In the genomic region with DNA sequence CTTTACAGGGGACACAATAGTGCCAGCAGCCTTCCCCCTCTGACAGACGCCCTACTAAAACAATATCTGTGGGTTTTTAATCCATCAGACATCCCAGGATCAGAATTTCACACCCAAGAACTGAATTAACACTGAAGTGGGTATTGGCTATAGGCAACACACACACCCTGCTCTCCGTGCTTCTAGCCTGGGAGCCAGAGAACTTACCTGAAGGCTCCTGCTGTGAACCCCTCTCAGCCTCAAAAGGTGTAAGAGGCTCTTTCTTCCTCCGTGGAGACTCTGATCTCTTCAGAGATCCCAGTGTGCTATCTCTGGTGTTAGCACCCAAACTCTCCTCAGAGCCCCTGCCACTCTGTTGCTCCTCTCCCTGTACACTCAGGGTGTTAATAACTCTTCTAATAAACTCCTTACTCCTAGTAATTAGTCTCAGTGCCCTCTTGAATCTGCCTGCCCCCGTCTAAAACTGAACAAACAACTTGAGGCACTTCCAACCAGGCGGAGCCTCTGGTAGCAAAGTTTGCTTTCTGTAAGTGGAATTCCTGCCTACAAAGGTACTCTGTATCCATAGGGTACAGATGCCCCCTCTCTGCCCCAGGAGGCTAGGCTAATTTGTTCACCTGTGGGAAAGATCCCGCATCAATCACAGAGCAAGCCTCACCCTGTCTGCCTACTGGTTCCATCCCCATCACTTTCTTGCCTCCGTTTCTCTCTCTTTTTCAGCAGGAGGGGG, we compare ENCODE assay signal across 27 mouse cellular contexts.
DNase-seq lines count a peak whose midpoint lies in the region; ATAC-seq and TF ChIP-seq lines count a peak whose summit lies in the region.
"Had no signal": no experiment of that assay in that cellular context is flagged by ENCODE, and none has a peak within 500 bp of the region (broad histone marks: within the 10 kb centered on the region; RNA-seq: fewer than 3 reads in every experiment).

No protein-coding gene starts in this region.

- WGBS in lung, embryonic 14.5 days, result 40% methylated on average over 7 of the region's 7 CpGs
- WGBS in lung, postnatal 0 days, result 36% methylated on average over 7 of the region's 7 CpGs
- 65% methylated on average over 7 of the region's 7 CpGs for WGBS in forebrain, embryonic 12.5 days

- TF ChIP-seq CTCF in lung, embryonic 14.5 days (IDR thresholded peaks at IDR 0.05; ENCODE audit: low read depth), result peak; percentile 6; the same call in 1 of the 2 replicates
- no peak for TF ChIP-seq CTCF in lung, postnatal 0 days (IDR thresholded peaks at IDR 0.05)

- peak; percentile 31 to 34 for DNase-seq in lung, adult 18-20 months
- no peak for DNase-seq in lung, postnatal 14 days
- peak; percentile 56 for DNase-seq in lung, embryonic 14.5 days
- peak; percentile 61 for DNase-seq in lung, postnatal 0 days (ENCODE audit: low spot score)
- DNase-seq in lung, postnatal 36 days, result peak; percentile 28
- DNase-seq in spleen, postnatal 10 days (ENCODE audit: low spot score in 2 of 2), result no peak
- DNase-seq in left cerebral cortex, postnatal 10 days (ENCODE audit: extremely low spot score in 1 of 2, low spot score in 2 of 2), result no peak
- DNase-seq: adrenal gland, adult 2 months; adrenal gland, postnatal 14 days; B cell, adult 2 months; cerebellum, adult 11 months; cerebellum, adult 2 months; cerebellum, postnatal 10 days; cerebellum, postnatal 36 days; embryo, embryonic 11 days; gastrocnemius, postnatal 10 days; gastrocnemius, postnatal 36 days; heart, adult 2 months had no signal

- no peak for TF ChIP-seq EP300 in lung, postnatal 0 days (IDR thresholded peaks at IDR 0.05)

- no peaks in the 10 kb centered on the region for H3K4me1 ChIP-seq in lung, embryonic 14.5 days (ENCODE audit: insufficient read depth)
- 0 out of 2 replicates have a peak, but pooled peaks cover 3% of the 10 kb centered on the region for H3K4me1 ChIP-seq in lung, postnatal 0 days (ENCODE audit: insufficient read depth, low read depth, low read length)
- H3K4me1 ChIP-seq in forebrain, embryonic 12.5 days, result peaks cover 8% of the 10 kb centered on the region; the same call in 1 of the 2 replicates
- H3K4me1 ChIP-seq: embryonic facial prominence, embryonic 10.5 days; embryonic facial prominence, embryonic 13.5 days had no signal

- H3K4me2 ChIP-seq in lung, embryonic 14.5 days, result 0 out of 2 replicates have a peak overlapping the region, but pooled peaks have one; percentile 10
- H3K4me2 ChIP-seq in lung, postnatal 0 days (replicated peaks; ENCODE audit: low read depth, low read length), result no peak overlapping the region
- H3K4me2 ChIP-seq in forebrain, embryonic 12.5 days, result no peak overlapping the region
- H3K4me2 ChIP-seq: embryonic facial prominence, embryonic 13.5 days; forebrain, embryonic 13.5 days; heart, embryonic 11.5 days; hindbrain, embryonic 14.5 days had no signal

- no peaks in the 10 kb centered on the region for H3K27me3 ChIP-seq in lung, embryonic 14.5 days (ENCODE audit: insufficient read depth, low read length)
- no peaks in the 10 kb centered on the region for H3K27me3 ChIP-seq in lung, postnatal 0 days (replicated peaks; ENCODE audit: insufficient read depth, low read length)
- H3K27me3 ChIP-seq in forebrain, embryonic 12.5 days, result no peaks in the 10 kb centered on the region
- H3K27me3 ChIP-seq: embryonic facial prominence, embryonic 13.5 days; forebrain, embryonic 13.5 days had no signal

- H3K9me3 ChIP-seq in lung, embryonic 14.5 days (ENCODE audit: low read depth, low read length), result no peaks in the 10 kb centered on the region
- no peaks in the 10 kb centered on the region for H3K9me3 ChIP-seq in lung, postnatal 0 days (ENCODE audit: low read length)
- H3K9me3 ChIP-seq in forebrain, embryonic 12.5 days, result no peaks in the 10 kb centered on the region
- H3K9me3 ChIP-seq: embryonic facial prominence, embryonic 10.5 days; embryonic facial prominence, embryonic 13.5 days; forebrain, embryonic 13.5 days had no signal

- H3K4me3 ChIP-seq in lung, embryonic 14.5 days (ENCODE audit: low read depth, low read length), result no peak overlapping the region
- no peak overlapping the region for H3K4me3 ChIP-seq in lung, postnatal 0 days (ENCODE audit: low read depth, low read length)
- no peak overlapping the region for H3K4me3 ChIP-seq in forebrain, embryonic 12.5 days (replicated peaks)
- H3K4me3 ChIP-seq: embryonic facial prominence, embryonic 10.5 days; embryonic facial prominence, embryonic 13.5 days; erythroblast, embryonic 14.5 days; forebrain, embryonic 13.5 days; heart, adult 2 months had no signal

- H3K27ac ChIP-seq in lung, embryonic 14.5 days (ENCODE audit: low read depth), result 0 out of 2 replicates have a peak overlapping the region, but pooled peaks have one; percentile 5
- no peak overlapping the region for H3K27ac ChIP-seq in lung, postnatal 0 days (ENCODE audit: low read length)
- no peak overlapping the region for H3K27ac ChIP-seq in forebrain, embryonic 12.5 days
- H3K27ac ChIP-seq: embryonic facial prominence, embryonic 10.5 days; embryonic facial prominence, embryonic 13.5 days; forebrain, embryonic 13.5 days; heart, adult 2 months; hindbrain, embryonic 14.5 days; hindbrain, postnatal 0 days had no signal

- intact Hi-C loops in left cerebral cortex, postnatal 10 days (cut with DNase I), result no loop called here

- peak; percentile 79 for ATAC-seq in lung, embryonic 14.5 days (ENCODE audit: insufficient read depth)
- peak; percentile 61; the same call in 1 of the 2 replicates for ATAC-seq in lung, postnatal 0 days
- ATAC-seq in forebrain, embryonic 12.5 days (ENCODE audit: low FRiP score), result no peak
- ATAC-seq: forebrain, embryonic 13.5 days; forebrain, embryonic 16.5 days; hindbrain, postnatal 0 days had no signal

- H3K36me3 ChIP-seq in lung, embryonic 14.5 days (ENCODE audit: insufficient read depth), result no peaks in the 10 kb centered on the region
- no peaks in the 10 kb centered on the region for H3K36me3 ChIP-seq in lung, postnatal 0 days (ENCODE audit: insufficient read depth, low read length)
- H3K36me3 ChIP-seq in forebrain, embryonic 12.5 days (replicated peaks), result no peaks in the 10 kb centered on the region
- H3K36me3 ChIP-seq: embryonic facial prominence, embryonic 10.5 days; embryonic facial prominence, embryonic 13.5 days had no signal

- H3K9ac ChIP-seq in lung, embryonic 14.5 days, result no peak overlapping the region
- H3K9ac ChIP-seq in lung, postnatal 0 days (replicated peaks; ENCODE audit: low read depth), result no peak overlapping the region
- no peak overlapping the region for H3K9ac ChIP-seq in forebrain, embryonic 12.5 days
- H3K9ac ChIP-seq: embryonic facial prominence, embryonic 13.5 days; forebrain, embryonic 13.5 days; hindbrain, embryonic 14.5 days had no signal

Comparison
In these comparisons a context has a peak if more than half of its experiments do, and no peak if none do; other contexts are left out.
1. DNase-seq: peak in lung, adult 18-20 months (2 of 2), lung, embryonic 14.5 days (single experiment), lung, postnatal 0 days (single experiment) and lung, postnatal 36 days (single experiment); none in lung, postnatal 14 days (single experiment), spleen, postnatal 10 days (0 of 2) and left cerebral cortex, postnatal 10 days (0 of 2).